Mouse (Mus musculus): ENCODE results near the gene Elac2.

DNA sequence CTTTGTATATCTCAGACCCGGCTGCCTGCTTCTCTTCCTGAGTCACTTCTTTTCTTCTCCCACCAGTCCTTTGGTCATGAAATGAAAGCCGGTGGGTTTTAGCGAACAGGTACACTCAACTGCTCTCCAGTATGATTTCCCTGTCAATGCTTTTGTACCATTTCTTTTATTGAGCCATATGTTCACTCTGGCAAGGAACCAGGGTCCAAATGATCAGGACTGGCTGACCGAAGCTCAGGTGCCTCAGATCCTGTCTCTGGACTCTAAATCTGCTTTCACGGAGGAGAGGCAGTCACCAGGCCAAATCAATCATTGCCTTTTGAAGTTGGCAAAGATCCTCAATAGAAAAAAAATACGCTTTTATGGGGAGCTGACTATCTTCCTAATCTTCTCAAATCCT lies 61.7 kb downstream of the Elac2 start:
- no peak for TF ChIP-seq ZC3H11A (IDR thresholded peaks at IDR 0.05; ENCODE audit: borderline replicate concordance, low read depth, low read length)
- TF ChIP-seq MAFK (IDR thresholded peaks at IDR 0.05; ENCODE audit: insufficient read depth, low read depth, low read length): no peak
- TF ChIP-seq ZNF384 (IDR thresholded peaks at IDR 0.05; ENCODE audit: low read depth, low read length): no peak
- no peak for TF ChIP-seq CHD2 (IDR thresholded peaks at IDR 0.05; ENCODE audit: low read depth, low read length)
- TF ChIP-seq HCFC1 (IDR thresholded peaks at IDR 0.05; ENCODE audit: borderline replicate concordance, insufficient read depth, low read length): no peak
